Mouse (Mus musculus): ENCODE measurements around the gene Qsox1. TPM values are rescaled to one million over a fixed set of nuclear protein-coding genes. Genes with fewer than 3 reads are reported as not detected.

The Qsox1 gene
- polyA plus RNA-seq, 1 experiment from 2014 or later: 6.8 TPM

DNA sequence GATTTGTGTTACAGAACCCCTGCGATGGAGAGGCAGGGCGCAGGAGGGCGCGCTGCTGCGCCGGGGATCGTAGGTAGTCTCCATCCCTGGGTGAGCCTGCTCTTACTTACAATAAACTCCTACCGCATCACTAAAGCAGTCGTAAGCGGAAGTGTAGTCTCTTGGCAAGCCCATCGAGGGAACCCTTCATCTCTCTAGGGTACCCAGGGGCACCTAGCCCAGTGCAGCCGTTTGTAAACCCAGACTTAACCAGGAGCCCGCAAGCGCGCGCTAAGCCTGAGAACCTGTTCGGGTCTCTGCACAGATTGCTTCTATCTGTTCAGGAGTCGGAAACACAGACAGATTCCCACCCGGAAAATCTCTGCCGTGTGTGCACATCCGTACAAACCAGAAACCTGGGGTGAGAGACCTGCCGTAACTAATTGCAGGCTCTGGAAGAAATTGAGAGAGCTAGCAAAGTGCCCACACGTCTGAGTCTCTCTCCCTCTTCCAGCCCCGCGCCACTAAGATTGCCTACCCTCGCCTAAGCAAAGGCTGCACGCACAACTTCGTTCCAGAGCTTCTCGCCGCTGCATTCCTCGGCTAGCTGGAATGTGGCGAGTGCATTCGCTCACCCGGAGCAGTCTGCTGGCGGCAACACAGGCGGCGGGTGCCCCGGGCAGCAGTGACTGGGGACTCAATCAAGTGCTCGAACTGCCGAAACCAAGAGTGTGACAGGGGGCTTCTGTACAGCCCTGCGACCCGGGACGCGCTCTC, 71.9 kb downstream of the Qsox1 start:
- Histone ChIP-seq H3K4me2 (peak overlapping the region; percentile 25; the same call in 1 of the 2 replicates), H3K9me3 (ENCODE audit: control insufficient read depth, low read length) (no peaks in the 10 kb centered on the region), H3K27me3 (ENCODE audit: control insufficient read depth, insufficient read depth, low read length) (peaks cover 93% of the 10 kb centered on the region), H3K9ac (ENCODE audit: low read length) (no peak overlapping the region), H3K4me3 (ENCODE audit: low read depth, low read length) (peak overlapping the region; percentile 39), H3K27ac (ENCODE audit: low read depth, low read length) (no peak overlapping the region), H3K4me1 (ENCODE audit: control insufficient read depth, insufficient read depth, low read length) (peaks cover 18% of the 10 kb centered on the region), H3K36me3 (ENCODE audit: control insufficient read depth, insufficient read depth, low read length) (no peaks in the 10 kb centered on the region)
- ATAC-seq (ENCODE audit: low FRiP score) (no peak), DNase-seq (ENCODE audit: low spot score, missing footprints) (peak; percentile 96)
- under 1% methylated on average over 44 of the region's 44 CpGs for WGBS

DNA sequence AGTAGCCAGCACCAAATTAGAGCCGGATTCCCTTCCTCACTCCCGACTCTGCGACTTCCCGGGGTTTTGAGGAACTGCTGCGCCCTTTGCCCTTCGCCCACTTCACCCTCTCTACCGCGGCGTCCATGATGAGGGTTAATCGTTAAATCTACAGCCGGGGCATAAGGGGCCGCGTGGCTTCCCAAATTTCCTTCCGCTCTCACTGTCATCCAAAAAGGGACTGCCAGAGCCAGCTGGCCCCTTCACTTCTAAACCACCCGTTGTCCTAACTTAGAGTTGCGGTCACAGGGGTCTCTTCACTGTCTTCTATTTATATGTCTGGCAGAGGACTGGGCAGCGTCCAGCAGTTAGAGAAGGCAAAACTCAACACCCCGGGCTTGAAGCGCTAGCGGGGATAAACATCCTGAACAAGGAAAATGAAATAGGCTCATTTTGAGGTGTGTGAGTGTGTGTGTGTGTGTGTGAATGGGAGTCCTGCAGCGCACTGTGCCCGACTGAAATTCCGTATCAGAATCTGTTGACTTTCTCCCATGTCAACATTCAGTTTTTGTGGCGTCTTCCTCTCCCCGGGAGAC, 74.8 kb downstream of the Qsox1 start:
- Histone ChIP-seq H3K27me3 (ENCODE audit: control insufficient read depth, insufficient read depth, low read length) (peaks cover 98% of the 10 kb centered on the region), H3K36me3 (ENCODE audit: control insufficient read depth, insufficient read depth, low read length) (no peaks in the 10 kb centered on the region), H3K4me3 (ENCODE audit: low read depth, low read length) (no peak overlapping the region), H3K9ac (ENCODE audit: low read length) (no peak overlapping the region), H3K4me2 (no peak overlapping the region), H3K27ac (ENCODE audit: low read depth, low read length) (no peak overlapping the region), H3K9me3 (ENCODE audit: control insufficient read depth, low read length) (no peaks in the 10 kb centered on the region), H3K4me1 (ENCODE audit: control insufficient read depth, insufficient read depth, low read length) (peaks cover 15% of the 10 kb centered on the region)
- DNase-seq (ENCODE audit: low spot score, missing footprints): peak; percentile 95
- no peak for ATAC-seq (ENCODE audit: low FRiP score)
- under 1% methylated on average over 25 of the region's 25 CpGs for WGBS

DNA sequence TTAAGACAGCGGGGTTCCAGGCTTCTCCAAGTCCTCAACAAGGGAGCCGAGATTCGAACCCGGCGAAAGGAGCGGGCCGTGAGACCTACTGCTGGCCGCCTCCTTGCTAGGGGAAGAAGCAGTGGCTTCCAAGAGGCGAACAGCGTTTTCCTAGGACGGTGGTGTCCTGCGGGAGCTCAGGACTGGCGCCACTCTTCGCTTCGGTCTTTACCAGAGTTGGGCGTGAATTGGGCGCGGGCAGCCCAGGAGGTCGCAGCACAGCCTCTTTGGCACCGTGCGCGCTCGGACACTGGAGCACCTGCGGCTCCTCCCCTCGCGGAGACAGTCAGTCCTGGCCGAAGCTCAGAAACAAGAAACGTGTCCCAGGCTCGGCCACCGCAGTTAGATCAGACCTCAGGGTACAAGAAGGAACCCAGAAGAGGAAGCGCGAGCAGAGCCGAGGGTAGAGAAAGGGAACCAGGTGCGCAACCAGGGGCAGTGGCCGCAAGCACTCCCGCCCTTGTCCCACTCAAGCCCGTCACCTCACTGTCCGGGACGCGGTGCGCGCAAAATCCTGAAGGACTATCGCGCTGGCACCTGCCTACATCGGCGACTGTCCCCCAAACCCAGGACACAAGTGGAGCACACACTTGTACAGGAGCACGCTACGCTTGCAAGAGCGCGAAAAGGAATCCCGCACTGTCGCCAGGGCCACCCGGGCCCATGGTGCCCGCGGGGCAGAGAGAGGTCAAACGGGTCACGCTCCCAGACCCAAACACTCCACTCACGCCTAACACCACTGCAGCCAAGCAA, 75.5 kb downstream of the Qsox1 start:
- Histone ChIP-seq H3K4me2 (no peak overlapping the region), H3K4me3 (ENCODE audit: low read depth, low read length) (no peak overlapping the region), H3K27me3 (ENCODE audit: control insufficient read depth, insufficient read depth, low read length) (peaks cover 98% of the 10 kb centered on the region)

DNA sequence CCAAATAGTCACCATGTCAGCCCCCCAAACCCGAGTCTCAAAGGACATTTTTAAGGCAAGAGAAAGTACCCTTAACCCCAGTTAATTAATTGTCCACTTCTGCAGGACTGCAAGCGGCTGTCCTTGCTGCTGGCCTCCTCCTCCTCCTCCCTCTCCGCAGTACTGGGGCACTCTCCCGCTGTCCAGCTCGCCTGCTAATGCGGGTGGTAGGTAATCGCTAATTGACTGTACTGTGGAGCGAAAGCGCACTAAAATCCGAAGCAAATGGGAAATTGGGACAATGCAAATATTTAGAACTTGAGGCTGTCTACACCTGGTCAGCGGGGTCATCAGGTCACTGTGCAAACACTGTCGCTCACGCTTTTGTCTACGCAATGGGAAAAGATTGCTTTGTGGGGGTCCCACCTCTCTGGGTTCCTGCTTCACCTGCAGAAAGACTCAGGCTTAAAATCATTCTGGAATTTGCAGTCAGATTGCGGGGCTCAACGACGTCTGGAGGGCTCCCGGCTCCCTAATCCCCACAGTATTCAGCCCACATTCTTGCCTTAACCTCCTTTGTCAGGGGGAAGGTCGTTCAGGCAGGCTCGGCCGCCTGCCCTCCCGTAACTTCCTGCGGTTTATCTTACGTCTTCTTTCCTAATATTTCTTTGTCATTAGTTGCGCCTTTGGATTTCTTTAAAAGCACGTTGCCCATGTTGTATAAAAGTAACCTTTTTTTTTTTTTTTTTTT, 76.4 kb downstream of the Qsox1 start:
- 0 out of 2 replicates have a peak, but pooled peaks have one; percentile 12 for ATAC-seq (ENCODE audit: low FRiP score)
- Histone ChIP-seq H3K9ac (ENCODE audit: low read length) (no peak overlapping the region), H3K9me3 (ENCODE audit: control insufficient read depth, low read length) (no peaks in the 10 kb centered on the region), H3K4me2 (no peak overlapping the region), H3K4me3 (ENCODE audit: low read depth, low read length) (no peak overlapping the region), H3K4me1 (ENCODE audit: control insufficient read depth, insufficient read depth, low read length) (peaks cover 9% of the 10 kb centered on the region), H3K36me3 (ENCODE audit: control insufficient read depth, insufficient read depth, low read length) (no peaks in the 10 kb centered on the region), H3K27me3 (ENCODE audit: control insufficient read depth, insufficient read depth, low read length) (peaks cover 98% of the 10 kb centered on the region), H3K27ac (ENCODE audit: low read depth, low read length) (no peak overlapping the region)
- no peak for DNase-seq (ENCODE audit: low spot score, missing footprints)
- WGBS: 0% methylated on average over 26 of the region's 26 CpGs

More for the DNA sequence above, 75.5 kb downstream of the Qsox1 start:
- no peak overlapping the region for H3K9ac ChIP-seq (ENCODE audit: low read length)
- H3K9me3 ChIP-seq (ENCODE audit: control insufficient read depth, low read length): no peaks in the 10 kb centered on the region
- DNase-seq (ENCODE audit: low spot score, missing footprints) (peak; percentile 97), ATAC-seq (ENCODE audit: low FRiP score) (no peak)
- H3K27ac ChIP-seq (ENCODE audit: low read depth, low read length): no peak overlapping the region
- no peaks in the 10 kb centered on the region for H3K36me3 ChIP-seq (ENCODE audit: control insufficient read depth, insufficient read depth, low read length)
- under 1% methylated on average over 58 of the region's 58 CpGs for WGBS
- H3K4me1 ChIP-seq (ENCODE audit: control insufficient read depth, insufficient read depth, low read length): peaks cover 10% of the 10 kb centered on the region

DNA sequence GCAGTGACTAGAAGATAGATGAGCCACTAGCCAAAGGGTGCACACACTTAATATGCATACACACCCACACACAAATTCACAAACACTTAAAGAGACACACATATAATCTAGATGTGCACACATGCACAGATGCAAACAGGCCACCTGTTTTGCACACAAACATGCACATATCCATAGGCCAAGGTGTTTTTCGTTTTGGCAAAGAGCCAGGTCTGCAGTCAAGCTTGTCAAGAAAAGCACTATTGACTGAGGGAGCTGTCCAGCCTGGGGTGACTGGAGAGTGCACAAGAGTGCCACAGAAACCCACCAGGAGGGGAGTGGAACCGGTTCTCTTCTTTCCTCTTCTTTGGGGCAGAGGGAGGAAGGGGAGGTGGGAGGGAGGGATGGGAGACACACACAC, 81.5 kb downstream of the Qsox1 start:
- 2% methylated on average over 2 of the region's 2 CpGs for WGBS
- H3K27ac ChIP-seq (ENCODE audit: low read depth, low read length): no peak overlapping the region
- H3K4me3 ChIP-seq (ENCODE audit: low read depth, low read length): no peak overlapping the region
- peaks cover 8% of the 10 kb centered on the region for H3K4me1 ChIP-seq (ENCODE audit: control insufficient read depth, insufficient read depth, low read length)
- DNase-seq (ENCODE audit: low spot score, missing footprints): peak; percentile 82
- no peaks in the 10 kb centered on the region for H3K36me3 ChIP-seq (ENCODE audit: control insufficient read depth, insufficient read depth, low read length)
- H3K9me3 ChIP-seq (ENCODE audit: control insufficient read depth, low read length): no peaks in the 10 kb centered on the region
- peaks cover 90% of the 10 kb centered on the region for H3K27me3 ChIP-seq (ENCODE audit: control insufficient read depth, insufficient read depth, low read length)
- H3K9ac ChIP-seq (ENCODE audit: low read length): no peak overlapping the region
- H3K4me2 ChIP-seq: no peak overlapping the region
- ATAC-seq (ENCODE audit: low FRiP score): no peak

DNA sequence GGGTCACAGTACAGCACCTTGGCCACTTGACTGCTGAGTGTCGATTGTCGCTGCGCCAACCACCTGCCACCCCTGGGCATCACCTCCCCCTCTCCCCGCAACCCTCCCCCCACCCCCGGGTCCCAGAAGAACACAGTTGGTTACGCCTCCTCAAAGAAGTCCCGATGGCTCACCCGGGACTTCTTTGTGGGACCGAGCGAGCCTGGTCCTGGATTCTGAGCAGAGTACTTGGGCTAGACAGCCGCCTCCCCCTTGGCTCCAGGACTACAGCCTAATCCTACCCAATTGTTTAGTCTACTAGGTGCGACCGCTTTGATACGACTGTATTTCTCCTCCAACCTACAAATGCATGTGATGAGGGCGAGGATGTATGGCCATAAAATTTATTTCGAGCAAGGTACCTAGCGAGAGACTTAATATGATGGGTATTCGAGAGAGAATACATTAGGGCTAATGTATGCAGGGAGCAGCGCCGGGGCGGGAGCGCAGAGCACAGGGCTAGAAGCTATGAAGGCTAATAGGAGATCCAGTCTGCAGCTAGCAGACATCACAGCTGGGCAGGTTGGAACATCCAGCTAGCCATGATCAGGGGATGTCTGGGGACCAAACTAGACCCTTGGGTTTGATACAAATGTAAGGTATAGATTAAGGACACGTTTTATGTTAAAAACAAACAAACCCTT, 83.4 kb downstream of the Qsox1 start:
- Histone ChIP-seq H3K27me3 (ENCODE audit: control insufficient read depth, insufficient read depth, low read length) (peaks cover 83% of the 10 kb centered on the region), H3K4me3 (ENCODE audit: low read depth, low read length) (no peak overlapping the region), H3K27ac (ENCODE audit: low read depth, low read length) (no peak overlapping the region), H3K4me2 (peak overlapping the region; percentile 34), H3K9me3 (ENCODE audit: control insufficient read depth, low read length) (no peaks in the 10 kb centered on the region), H3K9ac (ENCODE audit: low read length) (no peak overlapping the region), H3K36me3 (ENCODE audit: control insufficient read depth, insufficient read depth, low read length) (no peaks in the 10 kb centered on the region), H3K4me1 (ENCODE audit: control insufficient read depth, insufficient read depth, low read length) (peaks cover 8% of the 10 kb centered on the region)
- under 1% methylated on average over 23 of the region's 23 CpGs for WGBS
- peak; percentile 90 for DNase-seq (ENCODE audit: low spot score, missing footprints)
- peak; percentile 70 for ATAC-seq (ENCODE audit: low FRiP score)

DNA sequence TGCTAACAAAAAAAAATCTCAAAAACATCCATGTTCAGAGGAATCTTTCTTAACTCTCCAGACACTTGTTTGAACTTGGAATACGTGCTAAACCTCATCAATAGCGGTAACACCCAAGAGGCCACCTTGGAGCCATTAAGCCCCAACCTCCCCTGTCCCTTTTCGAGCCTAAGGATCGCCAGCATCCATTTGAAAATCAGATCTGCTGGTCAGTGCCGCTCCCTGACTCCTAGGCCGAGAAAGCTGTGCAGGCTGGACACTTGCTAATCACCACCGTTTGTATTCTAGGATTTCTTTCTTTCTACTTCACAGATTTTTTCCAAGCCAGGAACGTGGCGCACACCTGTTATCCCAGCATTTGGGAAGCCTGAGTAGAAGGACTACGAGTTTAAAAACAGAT, 84.9 kb downstream of the Qsox1 start:
- peaks cover 81% of the 10 kb centered on the region for H3K27me3 ChIP-seq (ENCODE audit: control insufficient read depth, insufficient read depth, low read length)

More for the DNA sequence above, 84.9 kb downstream of the Qsox1 start:
- Histone ChIP-seq H3K4me1 (ENCODE audit: control insufficient read depth, insufficient read depth, low read length) (peaks cover 8% of the 10 kb centered on the region), H3K4me3 (ENCODE audit: low read depth, low read length) (no peak overlapping the region), H3K9ac (ENCODE audit: low read length) (no peak overlapping the region), H3K27ac (ENCODE audit: low read depth, low read length) (no peak overlapping the region), H3K36me3 (ENCODE audit: control insufficient read depth, insufficient read depth, low read length) (no peaks in the 10 kb centered on the region), H3K9me3 (ENCODE audit: control insufficient read depth, low read length) (no peaks in the 10 kb centered on the region), H3K4me2 (no peak overlapping the region)
- DNase-seq (ENCODE audit: low spot score, missing footprints) (peak; percentile 81), ATAC-seq (ENCODE audit: low FRiP score) (no peak)
- 20% methylated on average over 10 of the region's 10 CpGs for WGBS

Measured in midbrain, embryonic 11.5 days (tissue).